Mouse (Mus musculus) olfactory bulb, adult 2 months (tissue): ENCODE results near the gene Ifitm2. TPM values are rescaled to one million over a fixed set of nuclear protein-coding genes. Genes with fewer than 3 reads are reported as not detected.
A peak's percentile ranks its signal among the peaks of the same experiment; 100 is the strongest.

ENCODE experiments used
- H3K27ac ChIP-seq: fragments of 200-500 bp; 2 replicates; pipeline ENCODE4 v1.5.1; 2012; ENCODE audit warnings: low read depth, low read length; ENCODE audit not compliant: insufficient read depth
- H3K4me1 ChIP-seq: fragments of 200-500 bp; 2 replicates; pipeline ENCODE4 v1.6.1; 2012; ENCODE audit warnings: low read length; ENCODE audit not compliant: control insufficient read depth, insufficient read depth
- H3K4me3 ChIP-seq: fragments of 200-500 bp; 2 replicates; pipeline ENCODE4 v1.5.1; 2012; ENCODE audit warnings: mild to moderate bottlenecking, low read depth, low read length, moderate library complexity; ENCODE audit not compliant: insufficient read depth
- CTCF ChIP-seq: fragments of 200-500 bp; IDR thresholded peaks from 2 replicates; pipeline ENCODE4 v1.5.1; 2012; ENCODE audit warnings: low read depth, mild to moderate bottlenecking, low read length, moderate library complexity; ENCODE audit not compliant: insufficient read depth
- POLR2A ChIP-seq: fragments of 200-500 bp; IDR thresholded peaks from 2 replicates; pipeline ENCODE4 v1.6.1; 2012; ENCODE audit warnings: mild to moderate bottlenecking, low read depth, low read length, moderate library complexity; ENCODE audit not compliant: insufficient read depth
- WGBS: fragments of 180-500 bp; shearing (Covaris S2); methylation state at CpG from one replicate; pipeline ENCODE4 v1.1.7; 2018; 5-methylcytosine and 5-hydroxymethylcytosine counted together
- polyA plus RNA-seq: library from polyadenylated mRNA; stranded (reverse); fragments of >200 nt; gene quantifications from 2 replicates; pipeline ENCODE4 v1.2.4, GENCODE M21; 2012; ENCODE audit warnings: low replicate concordance; ENCODE audit not compliant: missing spikeins, insufficient read depth, insufficient read length

Gene Ifitm2
- polyA plus RNA-seq, 1 experiment, result not detected

DNA sequence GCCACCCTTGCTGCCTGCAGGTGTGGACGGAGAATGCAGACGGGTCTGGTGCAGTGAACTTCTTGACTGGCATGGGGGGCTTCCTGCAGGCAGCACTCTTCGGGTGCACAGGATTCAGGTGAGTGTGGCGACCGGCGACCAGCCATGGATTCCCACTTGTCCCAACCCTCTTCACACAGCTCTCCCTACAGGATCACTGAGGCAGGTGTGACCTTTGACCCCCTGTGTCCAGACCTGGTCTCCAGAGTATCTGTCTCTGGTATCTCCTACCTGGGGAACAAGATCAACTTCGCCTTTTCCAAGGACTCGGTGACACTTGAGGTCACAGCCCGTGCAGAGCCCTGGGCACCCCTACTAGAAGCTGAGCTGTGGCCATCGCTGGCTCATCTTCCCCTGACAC, 9.5 kb downstream of the Ifitm2 start:
- TF ChIP-seq CTCF, result no peak
- TF ChIP-seq POLR2A, result no peak
- 96% methylated on average over 10 of the region's 10 CpGs for WGBS

DNA sequence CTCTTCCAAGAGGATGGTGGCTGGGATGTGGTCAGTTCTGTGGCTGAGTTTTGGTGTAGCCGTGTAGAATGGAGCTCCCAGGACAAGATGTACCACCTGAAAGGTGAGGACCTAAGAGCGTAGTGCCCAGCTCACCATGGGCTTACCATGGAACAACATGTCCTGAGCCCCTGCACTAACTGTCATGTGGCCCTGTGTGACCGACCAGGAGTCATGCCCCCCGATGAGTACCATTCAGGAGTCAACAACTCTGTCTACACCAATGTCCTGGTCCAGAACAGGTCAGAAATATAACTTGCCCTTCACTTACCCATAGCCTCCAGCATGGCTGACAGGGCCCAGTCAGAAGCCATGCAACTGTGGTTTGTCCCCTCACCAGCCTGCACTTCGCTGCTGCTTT, 10.5 kb downstream of the Ifitm2 start:
- WGBS, result 97% methylated on average over 5 of the region's 5 CpGs
- Histone ChIP-seq H3K27ac (no peak overlapping the region), H3K4me1 (peaks cover 6% of the 10 kb centered on the region; the same call in 1 of the 2 replicates), H3K4me3 (no peak overlapping the region)
- no peak for TF ChIP-seq POLR2A
- TF ChIP-seq CTCF, result no peak

More for the DNA sequence above, 9.5 kb downstream of the Ifitm2 start:
- Histone ChIP-seq H3K27ac (no peak overlapping the region), H3K4me1 (peaks cover 6% of the 10 kb centered on the region; the same call in 1 of the 2 replicates), H3K4me3 (no peak overlapping the region)

DNA sequence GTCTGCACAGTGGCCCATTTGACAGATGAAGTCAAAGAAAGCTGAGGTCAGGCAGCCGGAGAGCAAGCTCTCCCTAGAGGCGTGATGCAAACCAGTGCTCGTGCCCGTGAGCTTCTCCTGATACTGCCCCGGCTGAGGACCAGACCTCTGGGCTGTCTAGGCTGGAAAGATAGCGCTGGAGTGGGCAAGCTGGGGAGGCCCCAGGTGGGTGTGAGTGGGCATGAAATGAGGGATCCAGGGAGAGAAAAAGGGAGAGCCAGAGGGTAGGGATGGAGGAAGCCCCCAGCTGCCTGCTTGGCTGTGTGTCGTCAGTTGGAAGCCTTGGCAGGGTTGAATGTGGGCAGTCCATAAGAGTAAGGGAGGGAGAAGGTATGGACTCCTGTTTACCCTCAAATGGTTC, 11.6 kb downstream of the Ifitm2 start:
- 88% methylated on average over 7 of the region's 7 CpGs for WGBS
- no peak overlapping the region for H3K4me3 ChIP-seq
- TF ChIP-seq POLR2A, result no peak
- no peak for TF ChIP-seq CTCF
- peaks cover 6% of the 10 kb centered on the region; the same call in 1 of the 2 replicates for H3K4me1 ChIP-seq
- H3K27ac ChIP-seq, result no peak overlapping the region

DNA sequence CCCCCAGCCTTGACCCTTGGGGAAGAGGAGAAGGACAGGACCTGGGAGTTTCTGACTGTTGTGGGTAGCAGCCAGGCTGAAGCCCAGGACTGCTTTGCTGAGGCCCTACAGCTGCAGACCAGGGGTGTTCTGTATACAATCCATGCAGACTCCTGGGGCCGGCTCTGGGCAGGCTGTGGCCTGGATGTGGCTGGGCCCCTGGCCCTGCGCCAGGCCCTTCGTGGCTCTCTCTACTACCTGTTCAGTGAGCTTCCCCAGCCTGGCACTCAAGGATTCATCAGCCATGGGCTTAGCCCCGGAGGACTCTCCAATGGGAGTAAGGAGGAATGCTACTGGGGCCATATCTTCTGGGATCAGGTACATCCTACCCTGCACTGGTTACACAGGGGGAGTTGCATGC, 12.4 kb downstream of the Ifitm2 start:
- Histone ChIP-seq H3K4me1 (peaks cover 6% of the 10 kb centered on the region; the same call in 1 of the 2 replicates), H3K4me3 (no peak overlapping the region), H3K27ac (no peak overlapping the region)
- no peak for TF ChIP-seq CTCF
- no peak for TF ChIP-seq POLR2A
- WGBS, result 85% methylated on average over 4 of the region's 4 CpGs

DNA sequence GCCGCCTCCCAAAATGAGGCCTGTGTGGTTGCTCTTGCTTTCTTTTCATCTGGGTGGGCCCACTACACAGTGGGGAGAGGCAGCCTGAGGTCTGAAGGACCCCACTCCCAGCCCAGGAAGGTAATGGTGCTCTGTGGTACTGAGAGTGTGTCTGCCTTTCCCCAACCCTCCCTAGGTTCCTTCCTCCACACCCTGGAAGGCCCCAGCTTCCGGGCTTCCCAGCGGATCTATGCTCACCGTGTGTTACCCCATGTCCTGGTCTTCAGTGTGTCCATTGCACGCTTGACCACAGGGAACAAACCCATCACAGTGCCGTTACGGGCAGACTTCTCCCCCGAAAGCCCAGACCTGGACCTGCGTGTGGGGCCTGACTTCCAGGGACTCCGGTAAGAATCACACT, 13.0 kb downstream of the Ifitm2 start:
- WGBS, result 95% methylated on average over 10 of the region's 10 CpGs
- H3K27ac ChIP-seq, result no peak overlapping the region
- TF ChIP-seq POLR2A, result no peak
- no peak for TF ChIP-seq CTCF
- H3K4me1 ChIP-seq, result peaks cover 6% of the 10 kb centered on the region; the same call in 1 of the 2 replicates
- no peak overlapping the region for H3K4me3 ChIP-seq

DNA sequence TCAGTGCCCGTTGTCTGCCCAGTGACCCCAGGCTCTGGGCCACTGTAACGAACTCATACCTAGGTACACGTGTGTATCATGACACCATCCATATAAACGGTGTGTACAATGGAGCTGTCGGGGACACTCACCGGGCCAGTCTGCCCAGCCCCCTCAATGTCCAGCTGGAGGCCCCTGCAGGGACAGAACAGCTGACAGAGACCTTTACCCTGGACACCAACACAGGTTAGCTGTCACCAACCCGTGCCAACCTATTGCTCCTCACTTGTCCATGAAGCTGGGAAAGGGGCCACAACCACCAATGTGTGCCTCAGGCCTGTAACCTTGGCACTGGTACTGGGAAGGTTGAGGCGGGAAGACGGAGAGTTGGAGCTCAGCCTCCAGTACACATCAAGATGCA, 13.4 kb downstream of the Ifitm2 start:
- Histone ChIP-seq H3K4me1 (peaks cover 6% of the 10 kb centered on the region; the same call in 1 of the 2 replicates), H3K4me3 (peak overlapping the region; percentile 51), H3K27ac (no peak overlapping the region)
- 62% methylated on average over 9 of the region's 9 CpGs for WGBS
- TF ChIP-seq POLR2A, result no peak
- TF ChIP-seq CTCF, result no peak

DNA sequence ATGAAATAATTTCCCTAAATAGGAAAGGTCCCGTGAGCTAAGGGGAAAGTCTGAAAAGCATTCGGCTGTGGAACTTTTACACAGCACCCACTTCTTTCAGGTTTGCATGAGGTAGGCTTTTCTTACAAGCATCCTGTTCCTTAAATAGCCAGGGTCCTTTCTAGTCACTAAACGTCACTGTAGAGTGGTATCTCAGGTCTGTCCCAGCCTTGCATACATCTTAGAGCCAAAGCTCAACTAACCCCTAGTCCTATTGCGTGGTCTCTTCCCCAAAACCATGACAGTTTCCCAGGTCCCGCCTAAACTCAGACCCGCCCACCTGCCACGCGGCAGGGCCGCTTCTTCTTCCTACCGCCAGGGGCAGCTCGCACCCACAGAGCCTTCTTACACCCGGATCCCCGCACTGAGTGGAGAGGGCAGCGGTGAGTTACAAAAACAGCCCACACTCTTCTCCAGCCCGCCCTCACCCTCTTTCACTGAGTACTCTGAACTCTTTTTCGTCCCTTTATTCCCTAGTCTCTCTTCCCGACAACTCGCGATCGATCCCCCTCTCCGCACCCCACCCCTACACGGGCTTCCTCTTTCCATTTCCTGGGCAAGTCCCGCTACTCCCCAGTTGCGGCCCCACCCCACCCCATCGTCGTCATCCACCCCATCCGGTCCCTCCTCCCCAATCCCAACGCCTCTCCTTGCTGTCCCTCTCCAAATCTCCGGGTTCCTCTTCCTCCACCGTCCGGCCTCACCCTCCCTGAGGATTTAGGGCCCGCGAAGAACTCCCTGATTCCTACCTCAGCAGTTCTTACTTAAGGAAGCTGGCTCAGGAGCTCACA, 14.3 kb downstream of the Ifitm2 start, which contains the start of gene Pgghg:
TSS of gene Pgghg (plus strand) at position 170 of the 830 bp plus-strand sequence.
- no peak for TF ChIP-seq POLR2A
- peak; percentile 88 for TF ChIP-seq CTCF
- no peak within 1 kb of the TSS for H3K27ac ChIP-seq
- peak within 1 kb of the TSS; percentile 51 for H3K4me3 ChIP-seq
- H3K4me1 ChIP-seq, result peaks cover 6% of the 10 kb centered on the region; the same call in 1 of the 2 replicates
- 6% methylated on average over 33 of the region's 33 CpGs for WGBS

DNA sequence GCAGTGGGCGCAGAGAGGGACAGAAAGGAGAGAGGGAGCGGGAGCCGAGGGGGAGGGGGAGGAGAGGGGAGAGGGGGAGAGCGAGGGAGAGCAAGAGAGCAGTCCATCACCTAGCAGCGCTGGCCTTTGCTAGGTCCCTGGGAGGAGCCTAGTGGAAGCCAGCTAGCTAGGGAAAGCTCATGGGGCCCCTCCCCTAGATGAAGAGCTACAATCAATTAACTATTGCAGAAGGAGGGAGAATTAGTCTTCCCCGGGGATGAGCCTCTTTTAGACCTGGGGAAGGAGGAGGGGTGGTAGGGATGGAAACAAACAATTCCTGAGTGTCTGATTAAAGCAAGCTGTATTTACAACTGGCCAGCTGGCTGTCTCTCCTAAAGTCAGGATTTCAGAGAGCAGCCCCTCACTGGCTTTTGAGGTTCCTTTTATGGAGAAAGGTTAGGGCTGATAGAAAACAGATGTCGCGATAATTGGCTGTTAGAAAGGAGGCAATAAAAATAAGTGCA, 16.1 kb downstream of the Ifitm2 start:
- no peak overlapping the region for H3K27ac ChIP-seq
- no peak for TF ChIP-seq CTCF
- no peak for TF ChIP-seq POLR2A
- WGBS, result 16% methylated on average over 8 of the region's 8 CpGs
- peaks cover 6% of the 10 kb centered on the region; the same call in 1 of the 2 replicates for H3K4me1 ChIP-seq
- no peak overlapping the region for H3K4me3 ChIP-seq

DNA sequence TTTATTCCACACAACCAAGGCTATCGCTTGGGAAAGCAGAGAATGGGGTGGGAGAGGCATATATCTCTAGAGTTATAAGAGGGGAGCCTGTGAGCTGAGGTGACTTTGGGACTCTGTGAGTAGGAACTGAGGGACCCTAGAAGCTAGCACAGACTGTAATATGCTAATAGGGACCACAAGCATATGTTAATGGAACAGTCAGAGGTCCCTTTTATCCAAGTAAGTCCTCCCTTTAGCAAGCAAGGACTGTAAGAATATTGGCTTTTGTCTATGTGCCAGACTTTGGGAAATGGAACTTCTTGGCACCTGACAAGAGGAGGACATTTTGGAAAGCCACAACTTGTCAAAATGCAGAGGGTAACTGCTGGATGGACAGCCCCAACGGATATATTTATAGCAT, 16.9 kb downstream of the Ifitm2 start:
- TF ChIP-seq POLR2A, result no peak
- TF ChIP-seq CTCF, result no peak
- H3K4me1 ChIP-seq, result peaks cover 6% of the 10 kb centered on the region; the same call in 1 of the 2 replicates
- H3K4me3 ChIP-seq, result no peak overlapping the region
- H3K27ac ChIP-seq, result no peak overlapping the region
- WGBS, result 48% methylated on average over 2 of the region's 2 CpGs
